Mouse (Mus musculus) small intestine, adult 2 months (tissue): ENCODE data around the gene Zbtb40.

Experiments
- CTCF ChIP-seq: fragments of 200-500 bp; IDR thresholded peaks from 2 replicates; pipeline ENCODE4 v1.5.1; 2012; ENCODE audit warnings: low read depth, mild to moderate bottlenecking, control low read depth, inconsistent platforms, low read length, moderate library complexity, mixed read lengths; ENCODE audit not compliant: insufficient replicate concordance, insufficient read length; ENCODE audit errors: extremely low read depth
- POLR2A ChIP-seq: fragments of 200-500 bp; IDR thresholded peaks from 2 replicates; pipeline ENCODE4 v1.6.1; 2012; ENCODE audit warnings: low read depth, mild to moderate bottlenecking, control low read depth, inconsistent platforms, low read length, moderate library complexity

DNA sequence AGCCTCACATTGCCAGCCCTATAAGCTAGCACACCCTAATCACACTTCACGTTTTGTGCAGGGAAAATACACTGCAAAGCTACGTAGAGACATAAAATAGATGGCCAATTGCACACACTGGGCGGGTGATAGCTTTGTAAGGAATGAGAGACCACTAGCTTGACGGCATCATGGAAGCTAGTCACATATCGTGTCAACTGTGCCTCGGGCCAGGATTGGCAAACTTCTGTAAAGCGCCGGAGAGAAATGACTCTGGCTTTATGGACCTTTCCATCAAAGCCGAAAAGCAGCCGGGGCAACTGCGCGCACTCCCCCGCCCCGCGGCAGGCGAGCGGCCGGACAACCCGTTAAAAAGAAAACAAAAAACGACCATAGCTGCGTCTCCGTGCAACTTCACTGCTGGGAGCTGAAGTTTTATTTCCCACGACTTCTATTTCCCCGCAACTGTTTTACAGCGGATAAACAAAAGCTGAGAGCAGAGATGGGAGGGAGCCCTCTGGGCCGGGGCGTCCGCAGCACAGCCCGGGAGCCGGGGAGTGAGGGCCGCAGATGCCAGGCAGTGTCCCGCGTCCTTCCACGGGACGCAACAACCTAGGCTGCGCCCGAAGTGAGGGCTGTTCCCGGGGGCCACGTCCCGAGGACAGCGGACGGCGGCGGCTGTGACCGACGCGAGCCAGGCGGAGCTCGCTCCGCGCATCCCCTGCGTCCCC, 606 bp downstream of the Zbtb40 start:
- no peak for TF ChIP-seq POLR2A
- no peak for TF ChIP-seq CTCF
